Mouse (Mus musculus): Measurements from ENCODE around the gene Gm960. TPM values are rescaled to one million over a fixed set of nuclear protein-coding genes. Genes with fewer than 3 reads are reported as not detected.
A peak's percentile ranks its signal among the peaks of the same experiment; 100 is the strongest.

The Gm960 gene
- total RNA-seq, 2 experiments from 2014 or later, result 1.4 to 2.3 TPM

DNA sequence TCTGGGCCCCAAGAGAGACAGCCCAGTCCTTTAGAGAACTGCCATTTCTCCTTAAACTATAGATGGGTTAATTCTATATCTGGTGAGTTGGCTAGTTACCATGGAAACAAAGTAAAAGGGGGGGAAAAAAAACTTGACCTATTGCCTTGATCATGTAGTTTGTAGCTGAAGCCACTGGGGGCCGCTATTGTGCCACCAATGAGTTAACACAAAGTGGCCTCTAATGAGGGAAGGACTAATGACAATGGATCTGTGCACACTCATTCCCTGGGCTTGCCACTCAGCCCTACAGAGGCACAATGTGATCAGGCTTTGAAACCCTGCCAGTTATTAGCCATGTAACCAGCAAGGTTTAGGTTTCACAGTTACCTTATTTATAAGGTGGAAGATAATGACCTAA is 69.6 kb downstream of the Gm960 start:
- intact Hi-C loops (cut with DNase I), result loop anchor here (5.0 kb wide), 3 partner anchors 113 to 278 kb away; partner anchors contain the start of genes 2010003K11Rik and Bbs1
- no peak for DNase-seq (ENCODE audit: low spot score in 2 of 2)

DNA sequence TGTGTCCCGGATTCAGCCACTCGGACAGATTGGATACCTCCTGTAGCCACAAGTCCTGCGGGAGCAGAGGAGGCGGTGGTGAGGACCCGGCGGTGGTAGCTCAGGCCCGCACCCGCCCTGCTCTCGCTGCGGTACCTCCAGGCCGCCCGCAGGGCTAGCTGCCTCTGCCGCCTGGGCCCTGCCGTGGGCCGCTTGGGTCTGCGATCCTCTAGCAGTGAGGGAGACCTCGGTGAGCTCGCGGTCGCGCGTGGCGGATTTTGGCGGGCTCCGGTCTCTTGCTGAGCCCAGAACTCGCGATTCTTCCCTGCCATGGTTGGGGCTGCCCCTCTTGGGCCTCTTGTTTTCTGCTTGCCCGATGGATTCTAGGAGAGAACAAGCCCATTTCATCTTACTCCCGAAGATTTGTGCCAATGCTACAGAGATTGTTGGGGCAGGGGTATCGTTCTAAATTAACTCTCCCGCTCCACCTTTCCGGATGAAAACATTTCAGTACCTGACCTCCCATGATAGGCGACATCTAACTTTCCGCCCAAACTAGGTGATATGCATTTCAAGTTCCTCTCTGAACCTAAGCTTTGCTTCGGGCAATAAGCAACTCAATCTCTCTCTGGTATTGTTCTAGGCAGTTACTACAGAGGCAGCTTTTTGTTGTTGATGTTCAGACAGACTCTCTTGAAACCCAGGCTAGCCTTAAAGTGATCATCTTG is 72.5 kb downstream of the Gm960 start:
- intact Hi-C loops (cut with DNase I), result loop anchor here (5.0 kb wide), 3 partner anchors 116 to 281 kb away; partner anchors contain the start of genes 2010003K11Rik and Bbs1
- DNase-seq (ENCODE audit: low spot score in 2 of 2), result no peak

DNA sequence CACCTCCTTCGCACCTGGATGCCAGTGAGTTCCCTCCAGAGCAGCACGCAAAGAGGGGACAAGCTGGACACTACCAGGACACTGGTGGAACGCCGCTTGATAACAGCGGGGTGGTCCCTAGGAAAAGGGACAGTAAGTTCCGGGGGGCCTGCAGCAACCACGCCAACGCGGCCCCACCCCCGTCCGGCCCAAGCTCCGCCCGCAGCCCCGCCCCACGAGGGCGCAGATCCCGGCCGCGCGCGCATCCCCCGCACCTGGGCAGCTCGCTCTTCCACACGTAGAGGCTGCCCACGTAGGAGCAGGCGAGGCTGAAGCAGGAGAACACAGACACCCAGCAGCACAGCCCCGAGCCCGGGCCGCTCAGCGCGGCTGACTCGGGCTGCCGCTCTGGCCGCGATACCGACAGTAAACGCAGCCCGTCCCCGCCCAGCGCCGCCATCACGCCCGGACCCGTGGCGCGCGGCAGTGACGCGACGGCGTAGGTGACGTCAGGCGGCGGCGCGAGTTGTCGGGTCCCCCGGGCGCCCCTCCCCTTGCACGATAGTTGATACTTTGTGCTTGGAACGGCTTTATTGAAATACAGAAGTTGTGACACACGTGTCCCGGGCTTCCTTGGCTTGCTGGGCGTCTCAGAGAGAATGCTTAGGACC is 73.2 kb downstream of the Gm960 start, which contains the start of gene Rce1:
Rce1 (minus strand) TSS at position 463 of the 650 bp plus-strand sequence.
- peak; percentile 90 to 92 for DNase-seq (ENCODE audit: low spot score in 2 of 2)
- intact Hi-C loops (cut with DNase I), result loop anchor here (5.0 kb wide), 3 partner anchors 117 to 282 kb away; partner anchors contain the start of genes 2010003K11Rik and Bbs1

DNA sequence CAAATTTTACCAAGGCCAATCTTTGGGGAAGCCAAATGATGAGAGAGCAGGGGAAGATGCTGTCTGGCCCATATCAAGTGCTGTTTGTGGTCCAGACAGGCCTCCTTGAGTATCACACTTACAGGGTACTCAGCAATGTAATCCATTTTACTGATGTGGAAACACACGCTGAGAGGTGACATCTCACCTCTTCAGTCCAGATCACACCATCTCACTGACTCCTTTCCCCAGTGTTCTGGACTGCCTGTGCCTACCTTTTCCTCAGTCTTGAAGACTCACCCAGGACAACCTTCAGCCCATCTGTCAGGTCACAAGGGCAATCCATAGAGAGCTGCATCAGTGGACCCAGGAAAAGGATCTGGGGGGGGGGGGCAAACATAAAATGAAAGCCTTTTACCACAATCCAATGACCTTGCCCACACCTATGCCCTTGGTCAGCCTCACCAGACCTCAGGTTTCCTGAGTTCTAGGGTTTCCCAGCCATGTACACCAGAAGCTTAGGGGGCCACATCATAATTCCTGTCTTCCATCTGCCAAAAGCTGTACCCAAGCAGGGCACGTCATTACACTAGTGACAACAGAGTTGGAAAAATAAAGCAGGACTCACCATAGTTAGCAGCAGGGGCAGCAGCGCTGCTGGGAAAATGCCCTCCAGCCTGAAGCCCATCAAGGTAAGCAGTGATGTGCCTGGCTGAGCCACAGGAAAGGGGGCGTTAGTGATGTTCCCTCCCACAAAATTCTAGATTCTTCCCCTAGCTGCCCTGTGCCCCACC is 73.9 kb downstream of the Gm960 start:
- DNase-seq (ENCODE audit: low spot score in 2 of 2), result no peak
- intact Hi-C loops (cut with DNase I), result loop anchor here (5.0 kb wide), 3 partner anchors 118 to 283 kb away; partner anchors contain the start of genes 2010003K11Rik and Bbs1

DNA sequence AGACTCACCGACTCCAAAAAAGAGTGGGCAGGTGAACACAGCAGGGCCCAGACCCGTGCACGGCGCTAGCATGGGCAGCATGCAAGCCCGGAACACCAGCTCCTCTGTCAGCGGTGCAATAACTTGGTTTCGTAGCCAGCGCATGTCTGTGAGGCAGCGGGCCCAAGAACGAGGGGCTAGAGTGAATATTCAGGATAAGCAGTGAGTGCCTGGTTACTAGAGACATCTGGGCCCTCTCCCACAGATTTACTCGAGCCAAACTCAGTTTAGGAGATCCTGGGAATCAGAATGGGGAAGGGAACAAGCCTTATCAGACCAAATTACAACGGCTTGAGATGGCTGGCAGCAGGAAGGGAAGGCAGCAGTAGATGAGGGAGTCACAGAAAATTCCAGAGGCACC is 74.5 kb downstream of the Gm960 start:
- intact Hi-C loops (cut with DNase I), result no loop called here
- DNase-seq (ENCODE audit: low spot score in 2 of 2), result no peak

DNA sequence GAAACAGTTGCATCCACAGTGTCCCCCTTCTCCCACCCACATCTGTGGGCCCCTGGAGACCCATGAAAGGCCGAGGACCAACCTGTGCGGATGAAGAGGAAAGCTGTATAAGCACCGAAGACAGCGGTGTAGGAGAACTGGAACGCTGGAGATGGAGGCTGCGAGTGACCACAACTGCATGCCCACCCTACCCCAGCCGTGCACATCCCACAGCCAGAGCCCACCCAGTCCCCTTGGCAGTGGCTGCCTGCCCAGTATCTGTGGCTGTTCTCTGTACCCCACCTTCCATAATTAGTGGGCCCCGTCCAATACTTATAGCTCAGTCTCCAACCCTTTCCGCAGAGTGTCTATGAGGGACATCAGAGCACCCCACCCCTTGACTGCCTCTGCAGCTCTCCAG is 75.0 kb downstream of the Gm960 start:
- intact Hi-C loops (cut with DNase I), result no loop called here
- no peak for DNase-seq (ENCODE audit: low spot score in 2 of 2)

DNA sequence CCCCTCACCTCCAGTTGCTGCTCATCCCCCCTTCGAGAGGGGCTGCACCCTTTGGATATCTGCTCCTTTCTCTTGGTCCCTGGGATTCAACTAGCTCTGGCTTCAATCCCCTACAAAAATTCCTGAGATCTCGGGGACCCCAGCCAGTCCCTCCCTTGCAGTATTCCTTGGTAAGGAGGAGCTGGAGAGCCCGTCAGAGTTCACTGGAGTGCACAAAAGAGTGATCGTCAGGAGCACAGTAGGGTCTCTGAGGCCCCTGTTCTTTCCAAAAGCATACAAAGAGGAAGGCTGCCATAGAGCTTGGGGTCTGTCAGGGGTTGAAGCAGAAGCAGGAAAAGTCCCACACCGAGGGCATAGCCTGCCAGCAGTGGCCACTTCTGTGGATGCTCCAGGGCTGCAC is 75.7 kb downstream of the Gm960 start:
- intact Hi-C loops (cut with DNase I), result no loop called here
- DNase-seq (ENCODE audit: low spot score in 2 of 2), result no peak

DNA sequence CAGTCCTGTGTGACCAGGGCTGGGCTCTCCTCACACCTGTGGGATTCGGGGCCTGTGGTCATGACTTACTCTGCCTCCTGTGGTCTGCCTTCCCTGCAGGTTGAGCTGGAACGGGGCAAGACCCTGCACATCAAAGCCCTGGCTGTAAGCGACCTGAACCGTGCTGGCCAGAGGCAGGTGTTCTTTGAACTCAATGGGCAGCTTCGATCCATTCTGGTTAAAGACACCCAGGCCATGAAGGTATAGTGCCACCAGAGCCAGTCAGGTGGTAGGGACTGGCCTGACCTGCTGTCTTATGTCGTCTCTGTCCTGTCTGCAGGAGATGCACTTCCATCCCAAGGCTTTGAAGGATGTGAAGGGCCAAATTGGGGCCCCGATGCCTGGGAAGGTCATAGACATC is 77.7 kb downstream of the Gm960 start:
- intact Hi-C loops (cut with DNase I), result no loop called here
- no peak for DNase-seq (ENCODE audit: low spot score in 2 of 2)

DNA sequence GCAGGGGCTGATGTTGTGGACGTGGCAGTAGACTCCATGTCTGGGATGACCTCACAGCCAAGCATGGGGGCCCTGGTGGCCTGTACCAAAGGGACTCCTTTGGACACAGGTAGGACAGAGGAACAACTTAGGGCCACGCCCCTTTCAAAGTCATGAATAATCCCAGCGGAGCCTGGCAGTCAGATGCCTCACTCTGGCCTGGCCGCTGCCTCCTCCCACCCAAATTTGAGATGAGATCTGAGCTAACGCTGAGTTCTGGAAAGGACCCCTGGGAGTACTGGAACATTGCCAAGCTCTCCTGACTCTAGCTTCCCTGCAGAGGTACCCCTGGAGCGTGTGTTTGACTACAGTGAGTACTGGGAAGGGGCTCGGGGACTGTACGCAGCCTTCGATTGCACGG is 79.0 kb downstream of the Gm960 start:
- intact Hi-C loops (cut with DNase I), result no loop called here
- no peak for DNase-seq (ENCODE audit: low spot score in 2 of 2)

DNA sequence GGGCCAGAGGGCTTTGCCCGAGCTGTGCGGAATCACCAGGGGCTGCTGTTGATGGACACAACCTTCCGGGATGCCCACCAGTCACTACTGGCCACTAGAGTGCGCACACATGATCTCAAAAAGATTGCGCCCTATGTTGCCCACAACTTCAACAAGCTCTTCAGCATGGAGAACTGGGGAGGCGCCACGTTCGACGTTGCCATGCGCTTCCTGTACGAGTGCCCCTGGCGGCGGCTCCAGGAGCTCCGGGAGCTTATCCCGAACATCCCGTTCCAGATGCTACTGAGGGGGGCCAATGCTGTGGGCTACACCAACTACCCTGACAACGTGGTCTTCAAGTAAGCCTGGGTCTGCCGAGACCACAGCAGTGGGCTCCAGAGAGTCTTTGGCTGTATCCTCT is 80.3 kb downstream of the Gm960 start:
- no peak for DNase-seq (ENCODE audit: low spot score in 2 of 2)
- intact Hi-C loops (cut with DNase I), result no loop called here

DNA sequence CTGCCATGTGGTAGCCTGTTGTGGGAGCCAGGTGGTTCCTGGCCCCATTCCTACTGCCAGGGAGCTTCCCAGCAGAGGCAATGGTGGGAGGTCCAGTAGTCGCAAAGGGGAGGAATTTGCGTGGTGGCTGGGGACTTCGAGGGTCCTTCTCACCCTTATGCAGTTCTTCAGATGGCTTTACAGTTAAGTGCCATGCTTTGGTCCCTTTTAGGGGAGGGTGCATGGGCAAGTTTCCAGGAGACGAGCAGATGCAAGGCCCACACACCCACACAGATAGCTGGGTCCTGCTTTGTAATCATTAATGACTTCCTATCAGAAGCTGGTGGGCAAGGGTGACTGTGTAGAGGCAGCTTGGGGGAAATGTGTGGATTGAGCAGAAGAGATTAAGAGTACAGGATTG is 81.9 kb downstream of the Gm960 start:
- intact Hi-C loops (cut with DNase I), result no loop called here
- no peak for DNase-seq (ENCODE audit: low spot score in 2 of 2)

DNA sequence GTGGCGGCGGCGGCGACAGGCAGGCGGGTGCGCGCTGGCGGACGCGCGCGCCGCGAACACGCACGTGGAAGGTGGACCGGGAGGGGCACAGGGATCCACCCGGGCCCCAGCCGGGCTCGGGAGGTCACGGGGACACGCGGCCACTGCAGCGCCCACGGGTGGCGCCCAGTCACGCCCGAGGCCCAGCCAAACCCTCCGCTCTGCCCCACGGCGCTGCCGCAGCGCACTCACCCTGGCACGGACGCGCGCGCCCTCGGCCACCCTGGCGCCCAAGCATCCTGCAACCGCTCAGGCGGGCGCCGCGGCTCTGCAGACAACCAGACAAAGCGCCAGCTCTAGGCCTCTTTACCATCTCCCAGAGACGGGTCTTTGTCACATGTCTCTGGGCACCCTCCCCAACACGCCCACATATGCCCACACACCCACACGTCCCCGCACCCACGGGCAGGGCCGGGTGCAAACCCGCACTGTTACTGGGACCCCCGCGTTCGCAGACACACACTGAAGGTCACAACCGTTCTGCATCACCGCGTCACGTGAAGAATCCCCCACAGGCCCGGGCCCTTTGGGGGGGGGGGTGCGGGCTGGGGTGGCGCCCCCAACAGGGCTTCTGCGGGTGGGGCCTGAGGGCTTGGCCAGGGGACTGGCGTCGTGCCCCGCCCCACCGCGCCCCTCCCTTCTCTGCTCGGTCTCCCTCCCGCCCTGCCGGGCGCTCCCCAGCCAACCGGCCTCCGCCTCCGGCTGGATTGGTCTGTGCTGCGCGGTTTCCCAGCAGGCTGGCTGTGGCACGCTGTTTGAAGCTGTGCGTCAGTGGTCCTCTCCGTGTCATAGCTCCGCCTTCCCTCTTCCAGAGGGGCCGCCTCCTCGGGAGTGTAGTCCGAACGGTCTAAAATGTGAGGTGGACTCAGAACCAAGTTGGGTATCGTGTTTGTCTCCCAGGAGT is 83.0 kb downstream of the Gm960 start, which contains the start of gene Lrfn4:
Lrfn4 (minus strand) TSS at position 517 of the 943 bp plus-strand sequence.
- intact Hi-C loops (cut with DNase I), result loop anchor here (1.0 kb wide), 1 partner anchor 105 kb away; the partner anchor contains the start of gene Pcx
- DNase-seq (ENCODE audit: low spot score in 2 of 2), result peak; percentile 89 to 93

DNA sequence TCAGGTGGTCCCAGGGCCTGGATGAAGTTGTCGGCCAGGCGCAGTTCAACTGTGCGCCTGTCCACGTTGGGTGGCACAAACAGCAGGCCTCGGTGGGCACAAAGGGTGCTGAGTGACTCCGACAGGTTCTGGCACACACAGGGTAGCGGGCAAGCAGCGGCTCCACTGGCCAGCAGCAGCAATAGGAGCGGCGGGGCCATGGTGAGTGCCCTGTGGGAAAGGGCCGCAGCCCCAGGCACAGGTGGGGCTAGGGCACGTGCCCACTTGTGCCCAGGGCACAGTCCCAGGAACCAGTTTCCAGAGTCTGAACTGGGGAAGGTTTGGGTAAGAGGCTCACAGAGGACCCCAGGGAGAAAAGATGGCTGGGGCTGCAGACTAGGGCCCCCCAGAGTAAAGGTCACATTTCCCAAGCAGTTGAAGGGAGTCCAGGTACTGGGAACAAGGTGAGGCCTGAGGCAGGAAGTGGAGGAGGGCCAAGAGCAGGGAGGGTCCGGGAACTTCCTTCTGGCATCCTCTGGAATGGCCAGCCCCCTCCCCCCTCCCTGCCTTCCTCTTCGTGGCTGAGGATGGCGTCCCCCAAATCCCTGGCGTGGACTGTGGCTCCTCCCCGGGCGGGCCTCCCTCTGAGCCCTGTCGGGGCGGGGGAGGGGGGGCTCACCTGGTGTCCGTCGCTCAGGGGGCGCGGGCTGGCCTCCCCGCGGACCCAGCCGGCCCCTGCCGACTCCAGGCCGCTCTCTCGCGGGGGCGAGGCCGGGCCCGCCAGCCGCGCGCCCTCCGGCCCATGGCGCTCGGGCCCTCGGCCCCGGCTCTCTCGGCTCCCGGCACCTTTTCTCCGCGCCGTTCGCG is 83.9 kb downstream of the Gm960 start:
- peak in 1 of 2 experiments; percentile 38 for DNase-seq (ENCODE audit: low spot score in 2 of 2)
- intact Hi-C loops (cut with DNase I), result loop anchor here (1.0 kb wide), 1 partner anchor 104 kb away; the partner anchor contains the start of gene Pcx

DNA sequence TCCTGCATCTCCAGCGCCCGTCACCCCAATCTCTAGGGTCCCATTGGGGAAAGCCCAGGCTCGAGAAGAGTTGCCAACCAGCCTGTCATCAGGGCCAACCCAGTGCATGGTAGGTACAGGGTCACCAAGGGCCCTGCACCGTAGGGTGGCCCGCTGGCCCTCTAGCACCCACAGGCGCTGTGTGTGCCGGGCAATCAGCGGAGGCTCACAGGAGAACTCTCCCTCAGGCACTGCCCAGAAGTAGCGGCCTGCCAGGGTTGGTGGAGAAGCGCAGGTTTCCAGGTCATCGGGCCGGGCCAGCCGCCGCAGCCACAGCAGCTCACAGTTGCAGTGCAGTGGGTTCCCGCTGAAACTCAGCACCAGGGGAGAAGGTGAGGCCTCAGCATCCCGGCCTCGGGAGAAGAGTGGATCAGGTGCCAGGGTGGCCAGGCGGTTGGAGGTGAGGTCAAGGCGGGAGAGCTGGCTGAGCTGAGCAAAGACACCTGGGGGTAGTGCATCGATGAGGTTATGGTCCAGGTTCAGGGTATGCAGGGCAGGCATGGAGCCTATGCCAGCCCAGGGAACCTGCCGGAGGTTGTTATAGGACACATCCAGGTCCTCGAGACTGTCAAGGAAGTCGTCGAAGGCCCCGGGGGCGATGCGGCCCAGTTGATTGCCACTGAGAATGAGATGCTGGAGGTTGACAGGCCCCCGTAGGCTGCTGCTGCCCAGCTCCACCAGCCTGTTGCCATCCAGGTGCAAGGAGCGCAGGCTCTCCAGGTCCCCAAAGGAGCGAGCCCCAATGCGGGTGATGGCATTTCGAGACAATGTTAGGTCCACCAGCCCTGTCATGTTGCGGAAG is 84.8 kb downstream of the Gm960 start:
- no peak for DNase-seq (ENCODE audit: low spot score in 2 of 2)
- intact Hi-C loops (cut with DNase I), result no loop called here

DNA sequence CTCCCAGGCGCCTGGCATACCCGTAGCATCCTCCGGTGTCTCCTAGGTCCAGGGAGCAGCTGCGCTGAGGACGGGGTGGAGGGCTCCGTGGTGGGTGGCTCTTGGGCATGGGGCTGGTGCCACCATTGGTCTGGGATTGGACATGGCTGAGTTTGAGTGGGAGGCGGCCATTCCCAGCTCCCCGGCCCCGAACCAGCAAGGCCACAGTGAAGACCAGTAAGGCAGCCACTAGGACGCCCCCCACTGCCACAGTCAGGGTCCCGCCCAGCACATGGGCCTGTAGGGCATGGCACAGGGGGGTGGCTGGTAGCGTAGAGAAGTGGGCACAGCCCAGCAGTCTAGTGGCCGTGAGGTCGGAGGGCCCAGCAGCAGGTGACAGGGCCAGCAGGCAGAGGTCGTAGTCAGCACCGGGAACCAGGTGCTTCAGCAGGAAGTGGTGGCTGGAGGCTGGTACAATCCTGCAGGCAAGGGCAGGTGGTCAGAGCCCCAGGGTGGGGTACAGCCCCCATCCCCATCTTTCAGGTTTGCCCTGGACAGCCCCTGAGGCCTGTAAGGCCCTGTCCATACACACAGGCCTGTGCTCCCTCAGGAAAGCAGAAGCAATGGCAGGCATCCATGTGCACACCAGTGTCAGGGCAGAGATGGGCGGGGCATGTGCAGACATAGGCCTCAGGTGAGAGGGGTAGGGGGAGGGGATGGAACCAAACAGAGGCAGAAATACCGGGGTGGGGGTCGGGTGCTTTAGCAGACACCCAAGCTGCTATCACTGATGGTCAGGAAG is 86.1 kb downstream of the Gm960 start:
- intact Hi-C loops (cut with DNase I), result no loop called here
- no peak for DNase-seq (ENCODE audit: low spot score in 2 of 2)

DNA sequence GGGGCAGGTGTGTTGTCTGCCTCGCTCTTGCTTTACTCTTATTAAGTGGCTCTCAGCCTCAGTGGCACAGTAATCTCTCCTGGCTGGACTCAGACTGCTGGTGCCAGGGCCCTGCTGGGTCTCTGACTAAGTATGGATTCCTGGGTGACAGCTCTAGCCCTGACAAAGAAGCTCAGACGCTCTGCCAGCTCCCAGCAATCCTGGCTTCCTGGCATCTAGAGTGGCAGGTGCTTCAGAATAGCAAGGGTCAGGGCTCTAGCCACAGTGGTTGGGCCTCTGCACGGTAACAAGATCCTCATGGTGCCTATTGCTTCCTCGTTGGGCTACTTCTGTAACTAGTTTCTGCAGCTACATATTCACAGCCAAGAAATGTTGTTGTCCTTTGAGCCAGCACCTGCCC is 88.4 kb downstream of the Gm960 start:
- no peak for DNase-seq (ENCODE audit: low spot score in 2 of 2)

More for the DNA sequence above, 88.4 kb downstream of the Gm960 start:
- intact Hi-C loops (cut with DNase I), result no loop called here
